Mouse (Mus musculus): ENCODE results near the gene Ttc8. TPM values are rescaled to one million over a fixed set of nuclear protein-coding genes. Genes with fewer than 3 reads are reported as not detected.

The Ttc8 gene
- polyA plus RNA-seq, 1 experiment: 9.6 TPM

DNA sequence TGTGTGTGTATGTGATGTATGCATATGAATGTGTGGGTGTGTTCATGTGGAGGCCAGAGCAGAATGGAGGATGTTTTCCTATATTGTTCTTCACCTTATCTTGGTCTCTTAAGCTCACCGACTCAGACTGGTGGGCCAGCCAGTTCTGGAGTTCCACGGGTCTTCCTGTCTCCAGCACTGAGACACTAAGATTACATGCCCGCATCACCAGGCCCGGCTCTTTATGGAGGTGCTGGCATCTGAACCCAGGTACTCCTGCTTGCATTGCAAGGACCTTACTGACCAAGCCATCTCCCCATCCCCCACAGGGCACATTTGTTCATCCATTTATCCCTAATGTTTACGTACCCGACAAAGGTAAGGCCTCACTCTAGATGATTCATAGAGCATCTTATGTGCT, 89.7 kb downstream of the Ttc8 start:
- Histone ChIP-seq H3K27ac (ENCODE audit: insufficient read depth, low read depth, low read length) (no peak overlapping the region), H3K4me3 (ENCODE audit: insufficient read depth, low read length) (no peak overlapping the region)
- TF ChIP-seq POLR2A (IDR thresholded peaks at IDR 0.05; ENCODE audit: borderline replicate concordance, low read depth, low read length) (no peak), CTCF (IDR thresholded peaks at IDR 0.05; ENCODE audit: low read depth, low read length) (no peak)

DNA sequence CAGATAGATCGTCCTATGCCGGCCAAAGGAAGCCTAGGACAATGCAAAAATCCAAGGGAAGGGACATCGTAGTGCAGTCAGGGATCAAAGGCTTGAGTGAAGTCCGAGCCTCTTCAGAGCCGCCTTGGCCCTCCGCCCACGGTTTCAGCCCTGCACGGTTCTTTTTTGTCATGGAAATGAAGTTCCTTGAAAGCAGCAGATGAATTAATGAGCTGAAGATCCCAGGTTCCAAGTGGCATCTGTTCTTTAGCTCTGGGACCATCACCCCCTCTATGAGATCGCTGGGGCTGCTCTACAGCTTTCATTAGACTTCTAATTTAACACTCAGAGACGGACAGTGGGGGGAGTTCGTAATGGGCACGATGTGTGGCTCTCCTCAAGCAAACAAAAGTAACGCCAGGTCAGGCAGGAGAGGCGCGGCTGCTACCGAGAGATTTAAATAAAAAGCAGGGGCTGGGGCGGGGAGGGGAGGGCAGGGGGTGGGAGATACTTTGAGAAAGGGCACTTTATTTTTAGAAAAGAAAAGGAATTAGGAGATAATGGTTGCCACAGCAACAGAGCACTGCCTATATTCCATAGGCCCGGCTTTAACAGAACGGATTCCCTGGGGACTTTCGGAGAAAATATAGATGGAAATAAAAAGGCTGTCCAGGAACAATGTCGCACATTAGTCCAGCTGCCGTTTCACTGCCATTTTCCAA, 90.9 kb downstream of the Ttc8 start:
- Histone ChIP-seq H3K27ac (ENCODE audit: insufficient read depth, low read depth, low read length) (no peak overlapping the region), H3K4me3 (ENCODE audit: insufficient read depth, low read length) (no peak overlapping the region), H3K4me1 (ENCODE audit: control insufficient read depth, insufficient read depth, low read length) (no peaks in the 10 kb centered on the region)
- TF ChIP-seq CTCF (IDR thresholded peaks at IDR 0.05; ENCODE audit: low read depth, low read length) (no peak), POLR2A (IDR thresholded peaks at IDR 0.05; ENCODE audit: borderline replicate concordance, low read depth, low read length) (no peak)

More for the DNA sequence above, 89.7 kb downstream of the Ttc8 start:
- no peaks in the 10 kb centered on the region for H3K4me1 ChIP-seq (ENCODE audit: control insufficient read depth, insufficient read depth, low read length)

- Histone ChIP-seq H3K27ac (ENCODE audit: insufficient read depth, low read depth, low read length) (no peak overlapping the region), H3K4me3 (ENCODE audit: insufficient read depth, low read length) (no peak overlapping the region), H3K4me1 (ENCODE audit: control insufficient read depth, insufficient read depth, low read length) (no peaks in the 10 kb centered on the region)
- TF ChIP-seq POLR2A (IDR thresholded peaks at IDR 0.05; ENCODE audit: borderline replicate concordance, low read depth, low read length) (no peak), CTCF (IDR thresholded peaks at IDR 0.05; ENCODE audit: low read depth, low read length) (no peak)
Measured at GRCm38 (mm10) chr12:99015870-99016269, 95.5 kb downstream of the Ttc8 start.

DNA sequence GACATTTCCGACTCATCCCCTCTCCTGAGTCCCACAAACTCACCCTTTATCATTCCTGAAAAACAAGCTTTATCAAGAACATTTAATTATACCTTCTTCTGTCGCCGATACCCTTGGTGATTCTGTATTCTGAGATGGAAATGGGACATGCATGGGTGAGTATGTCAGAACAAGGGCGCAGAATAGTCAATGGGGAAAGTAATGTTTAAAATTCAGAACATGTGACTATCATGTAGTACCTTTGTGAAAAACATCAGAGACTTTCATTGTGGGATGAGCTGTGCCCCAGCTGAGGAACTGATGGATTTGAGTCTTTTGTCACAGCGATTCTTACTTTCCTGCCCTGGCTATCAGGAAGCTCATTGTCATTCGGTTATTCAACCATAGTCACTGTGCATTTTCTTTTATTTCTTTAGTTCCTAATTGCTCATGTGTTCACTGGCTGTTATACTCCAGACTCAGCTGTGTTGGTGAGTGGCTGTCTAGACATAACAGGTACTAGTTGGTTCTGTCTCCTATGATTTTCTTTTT, 104.1 kb downstream of the Ttc8 start:
- Histone ChIP-seq H3K27ac (ENCODE audit: insufficient read depth, low read depth, low read length) (no peak overlapping the region), H3K4me1 (ENCODE audit: control insufficient read depth, insufficient read depth, low read length) (no peaks in the 10 kb centered on the region), H3K4me3 (ENCODE audit: insufficient read depth, low read length) (no peak overlapping the region)
- TF ChIP-seq CTCF (IDR thresholded peaks at IDR 0.05; ENCODE audit: low read depth, low read length) (no peak), POLR2A (IDR thresholded peaks at IDR 0.05; ENCODE audit: borderline replicate concordance, low read depth, low read length) (no peak)

- no peak for TF ChIP-seq POLR2A (IDR thresholded peaks at IDR 0.05; ENCODE audit: borderline replicate concordance, low read depth, low read length)
- TF ChIP-seq CTCF (IDR thresholded peaks at IDR 0.05; ENCODE audit: low read depth, low read length): no peak
- H3K4me3 ChIP-seq (ENCODE audit: insufficient read depth, low read length): no peak overlapping the region
- no peaks in the 10 kb centered on the region for H3K4me1 ChIP-seq (ENCODE audit: control insufficient read depth, insufficient read depth, low read length)
- H3K27ac ChIP-seq (ENCODE audit: insufficient read depth, low read depth, low read length): no peak overlapping the region
Measured at GRCm38 (mm10) chr12:99026291-99026690, 105.9 kb downstream of the Ttc8 start.

DNA sequence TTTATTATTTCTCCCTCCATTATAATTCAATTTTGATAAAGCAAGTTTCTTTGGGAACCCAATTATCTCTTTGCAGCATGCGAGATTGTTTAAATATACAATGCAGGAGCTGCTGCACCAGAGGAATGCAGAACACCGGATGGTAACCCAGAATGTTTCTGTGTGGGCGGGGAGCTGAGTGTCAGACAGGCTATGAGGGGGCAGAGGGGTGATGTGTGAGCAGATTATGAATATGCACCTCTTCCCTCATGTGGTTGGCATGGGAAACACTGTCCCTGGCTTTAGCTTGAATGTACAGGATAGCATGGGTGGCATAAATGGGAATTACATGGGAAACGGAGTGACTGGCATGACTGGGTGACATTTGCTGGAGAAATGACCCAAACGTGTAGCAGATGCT, 108.3 kb downstream of the Ttc8 start:
- H3K4me1 ChIP-seq (ENCODE audit: control insufficient read depth, insufficient read depth, low read length): no peaks in the 10 kb centered on the region
- no peak overlapping the region for H3K4me3 ChIP-seq (ENCODE audit: insufficient read depth, low read length)
- no peak overlapping the region for H3K27ac ChIP-seq (ENCODE audit: insufficient read depth, low read depth, low read length)
- TF ChIP-seq POLR2A (IDR thresholded peaks at IDR 0.05; ENCODE audit: borderline replicate concordance, low read depth, low read length) (no peak), CTCF (IDR thresholded peaks at IDR 0.05; ENCODE audit: low read depth, low read length) (no peak)

- no peak overlapping the region for H3K4me3 ChIP-seq (ENCODE audit: insufficient read depth, low read length)
- H3K27ac ChIP-seq (ENCODE audit: insufficient read depth, low read depth, low read length): no peak overlapping the region
- no peaks in the 10 kb centered on the region for H3K4me1 ChIP-seq (ENCODE audit: control insufficient read depth, insufficient read depth, low read length)
- no peak for TF ChIP-seq CTCF (IDR thresholded peaks at IDR 0.05; ENCODE audit: low read depth, low read length)
- no peak for TF ChIP-seq POLR2A (IDR thresholded peaks at IDR 0.05; ENCODE audit: borderline replicate concordance, low read depth, low read length)
Measured at GRCm38 (mm10) chr12:99030022-99030421, 109.6 kb downstream of the Ttc8 start.

Other genes starting within 250 kb of the Ttc8 start
- gene Ptpn21, start 183.2 kb upstream of the Ttc8 start, polyA plus RNA-seq (2012; ENCODE audit: insufficient read depth, insufficient read length, missing spikeins): 4.4 and 6.0 TPM in 2 replicates
- 59.5 and 76.4 TPM in 2 replicates for gene Zc3h14, start 173.6 kb upstream of the Ttc8 start, polyA plus RNA-seq (2012; ENCODE audit: insufficient read depth, insufficient read length, missing spikeins)
- gene Eml5, start 19.1 kb upstream of the Ttc8 start, polyA plus RNA-seq (2012; ENCODE audit: insufficient read depth, insufficient read length, missing spikeins): 2.9 and 3.4 TPM in 2 replicates